30 mouse cellular contexts compared by ENCODE assay signal in the genomic region with DNA sequence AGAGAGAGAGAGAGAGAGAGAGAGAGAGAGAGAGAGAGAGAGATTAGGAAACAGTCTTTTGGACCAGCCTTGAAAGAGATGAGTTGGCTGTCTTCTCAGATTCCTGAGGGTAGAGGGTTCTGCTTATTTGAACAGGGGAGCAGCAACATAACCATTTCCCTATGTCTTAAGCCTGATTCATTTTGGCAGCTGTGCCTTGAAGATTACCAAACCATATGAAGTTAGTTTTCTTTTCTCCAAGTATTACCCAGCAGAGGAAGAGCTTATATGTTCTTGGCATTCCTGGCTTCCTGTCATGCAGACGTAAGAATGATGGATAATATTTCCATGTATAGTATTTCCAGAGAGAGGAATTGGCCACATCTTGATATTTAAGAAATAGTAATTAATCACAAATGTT.
A peak's percentile ranks its signal among the peaks of the same experiment; 100 is the strongest.
DNase-seq lines count a peak whose midpoint lies in the region; ATAC-seq and TF ChIP-seq lines count a peak whose summit lies in the region.
"Had no signal": no experiment of that assay in that cellular context is flagged by ENCODE, and none has a peak within 500 bp of the region (broad histone marks: within the 10 kb centered on the region; RNA-seq: fewer than 3 reads in every experiment).

No protein-coding gene starts in this region.

- TF ChIP-seq CTCF in lung, embryonic 14.5 days (IDR thresholded peaks at IDR 0.05; ENCODE audit: low read depth), result no peak

- H3K9me3 ChIP-seq in lung, embryonic 14.5 days (ENCODE audit: low read depth, low read length), result no peaks in the 10 kb centered on the region
- H3K9me3 ChIP-seq in embryonic facial prominence, embryonic 13.5 days, result no peaks in the 10 kb centered on the region
- H3K9me3 ChIP-seq in limb, embryonic 14.5 days (ENCODE audit: control insufficient read depth, low read length), result no peaks in the 10 kb centered on the region
- H3K9me3 ChIP-seq: heart, embryonic 13.5 days; midbrain, embryonic 12.5 days; stomach, embryonic 15.5 days had no signal

- H3K27ac ChIP-seq in lung, embryonic 14.5 days (ENCODE audit: low read depth), result no peak overlapping the region
- peak overlapping the region; percentile 79 for H3K27ac ChIP-seq in embryonic facial prominence, embryonic 13.5 days
- no peak overlapping the region for H3K27ac ChIP-seq in limb, embryonic 14.5 days (replicated peaks; ENCODE audit: low read depth, low read length)
- H3K27ac ChIP-seq: gastrocnemius, adult 2 months; heart, adult 2 months; heart, embryonic 13.5 days; hindbrain, embryonic 14.5 days; left cerebral cortex, adult 2 months; midbrain, embryonic 12.5 days; stomach, embryonic 15.5 days had no signal

- no peaks in the 10 kb centered on the region for H3K4me1 ChIP-seq in lung, embryonic 14.5 days (ENCODE audit: insufficient read depth)
- H3K4me1 ChIP-seq in embryonic facial prominence, embryonic 13.5 days, result peaks cover 3% of the 10 kb centered on the region; the same call in 1 of the 2 replicates
- H3K4me1 ChIP-seq in limb, embryonic 14.5 days (ENCODE audit: control insufficient read depth, insufficient read depth, low read length), result no peaks in the 10 kb centered on the region
- H3K4me1 ChIP-seq: heart, embryonic 13.5 days; midbrain, embryonic 12.5 days; stomach, embryonic 15.5 days had no signal

- ATAC-seq in lung, embryonic 14.5 days (ENCODE audit: insufficient read depth), result peak; percentile 31; the same call in 1 of the 2 replicates
- ATAC-seq in embryonic facial prominence, embryonic 13.5 days (ENCODE audit: insufficient number of reproducible peaks, insufficient read depth, low FRiP score, low TSS enrichment, low read depth), result peak; percentile 67
- peak; percentile 44; the same call in 1 of the 2 replicates for ATAC-seq in limb, embryonic 14.5 days (ENCODE audit: low FRiP score, low read depth)
- ATAC-seq: activated CD4-positive, CD25-positive, alpha-beta regulatory T cell, adult 4 months; CD4-positive, CD25-positive, alpha-beta regulatory T cell, adult 4 months; forebrain, embryonic 16.5 days; intestine, postnatal 0 days had no signal

- H3K27me3 ChIP-seq in lung, embryonic 14.5 days (ENCODE audit: insufficient read depth, low read length), result no peaks in the 10 kb centered on the region
- H3K27me3 ChIP-seq in embryonic facial prominence, embryonic 13.5 days, result no peaks in the 10 kb centered on the region
- H3K27me3 ChIP-seq in limb, embryonic 14.5 days (ENCODE audit: control insufficient read depth, insufficient read depth, low read length), result no peaks in the 10 kb centered on the region
- H3K27me3 ChIP-seq: heart, embryonic 13.5 days; midbrain, embryonic 12.5 days; stomach, embryonic 15.5 days had no signal

- no peak overlapping the region for H3K9ac ChIP-seq in lung, embryonic 14.5 days
- no peak overlapping the region for H3K9ac ChIP-seq in embryonic facial prominence, embryonic 13.5 days
- no peak overlapping the region for H3K9ac ChIP-seq in limb, embryonic 14.5 days (ENCODE audit: low read depth, low read length, severe bottlenecking)
- H3K9ac ChIP-seq: heart, embryonic 13.5 days; hindbrain, embryonic 14.5 days; midbrain, embryonic 12.5 days; stomach, embryonic 15.5 days had no signal

- H3K4me2 ChIP-seq in lung, embryonic 14.5 days, result no peak overlapping the region
- H3K4me2 ChIP-seq in embryonic facial prominence, embryonic 13.5 days, result no peak overlapping the region
- no peak overlapping the region for H3K4me2 ChIP-seq in limb, embryonic 14.5 days (replicated peaks; ENCODE audit: low read depth, low read length, severe bottlenecking)
- H3K4me2 ChIP-seq: heart, embryonic 13.5 days; hindbrain, embryonic 14.5 days; liver, embryonic 11.5 days; midbrain, embryonic 12.5 days; stomach, embryonic 15.5 days had no signal

- TF ChIP-seq POLR2A in limb, embryonic 14.5 days (IDR thresholded peaks at IDR 0.05; ENCODE audit: borderline replicate concordance, extremely low read depth, insufficient read depth, insufficient read length), result no peak

- 42% methylated on average over 1 of the region's 1 CpGs for WGBS in lung, embryonic 14.5 days
- 10% methylated on average over 1 of the region's 1 CpGs for WGBS in embryonic facial prominence, embryonic 13.5 days
- WGBS in limb, embryonic 14.5 days, result 29% methylated on average over 1 of the region's 1 CpGs

- intact Hi-C loops in left cerebral cortex, postnatal 4 days (cut with DNase I), result no loop called here

- H3K4me3 ChIP-seq in lung, embryonic 14.5 days (ENCODE audit: low read depth, low read length), result no peak overlapping the region
- no peak overlapping the region for H3K4me3 ChIP-seq in embryonic facial prominence, embryonic 13.5 days
- H3K4me3 ChIP-seq in limb, embryonic 14.5 days (replicated peaks; ENCODE audit: low read length), result no peak overlapping the region
- H3K4me3 ChIP-seq: gastrocnemius, adult 2 months; heart, adult 2 months; heart, embryonic 13.5 days; left cerebral cortex, adult 2 months; midbrain, embryonic 12.5 days; stomach, embryonic 15.5 days had no signal

- no peaks in the 10 kb centered on the region for H3K36me3 ChIP-seq in lung, embryonic 14.5 days (ENCODE audit: insufficient read depth)
- no peaks in the 10 kb centered on the region for H3K36me3 ChIP-seq in embryonic facial prominence, embryonic 13.5 days
- no peaks in the 10 kb centered on the region for H3K36me3 ChIP-seq in limb, embryonic 14.5 days (ENCODE audit: control insufficient read depth, insufficient read depth, low read length)
- H3K36me3 ChIP-seq: heart, embryonic 13.5 days; midbrain, embryonic 12.5 days; stomach, embryonic 15.5 days had no signal

- DNase-seq in lung, embryonic 14.5 days, result no peak
- no peak for DNase-seq in lung, postnatal 14 days
- DNase-seq in Muller cell, postnatal 12 days (ENCODE audit: inconsistent ontology term), result peak; percentile 20
- DNase-seq in limb, embryonic 14.5 days (ENCODE audit: low spot score), result peak; percentile 76
- no peak for DNase-seq in layer of hippocampus, postnatal 25 days (ENCODE audit: extremely low spot score in 1 of 2, low spot score in 1 of 2)
- no peak for DNase-seq in left cerebral cortex, postnatal 4 days
- DNase-seq in gastrocnemius, postnatal 4 days (ENCODE audit: low spot score in 2 of 2), result no peak
- DNase-seq: adrenal gland, adult 8-10 months; cerebellum, adult 2 months; cerebellum, postnatal 14 days; gastrocnemius, adult 2 months; gastrocnemius, postnatal 36 days; heart, adult 2 months; heart, postnatal 10 days; kidney, adult 9 months; kidney, postnatal 25 days; lung, postnatal 10 days; thymus, adult 18-20 months; thymus, postnatal 25 days had no signal

Comparison
In these comparisons a context has a peak if more than half of its experiments do, and no peak if none do; other contexts are left out.
1. DNase-seq: peak in Muller cell, postnatal 12 days (single experiment) and limb, embryonic 14.5 days (single experiment); none in lung, embryonic 14.5 days (single experiment), lung, postnatal 14 days (single experiment), layer of hippocampus, postnatal 25 days (0 of 2), left cerebral cortex, postnatal 4 days (single experiment) and gastrocnemius, postnatal 4 days (0 of 2).
2. Peak in every context shown above with its lines, with median percentiles within 50 percentile points of each other: ATAC-seq.